Mouse (Mus musculus) frontal cortex, postnatal 14 days (tissue): ENCODE results near the gene Eef1b2.

Experiments
- DNase-seq, 2 experiments: peaks; one replicate each; pipeline ENCODE4 v3.0.0; 2022; ENCODE audit warnings: low spot score in 2 of 2

Eef1b2 gene

GRCm38 (mm10) chr1:63192306-63193065 lies 15.9 kb downstream of the Eef1b2 start:
- no peak for DNase-seq

DNA sequence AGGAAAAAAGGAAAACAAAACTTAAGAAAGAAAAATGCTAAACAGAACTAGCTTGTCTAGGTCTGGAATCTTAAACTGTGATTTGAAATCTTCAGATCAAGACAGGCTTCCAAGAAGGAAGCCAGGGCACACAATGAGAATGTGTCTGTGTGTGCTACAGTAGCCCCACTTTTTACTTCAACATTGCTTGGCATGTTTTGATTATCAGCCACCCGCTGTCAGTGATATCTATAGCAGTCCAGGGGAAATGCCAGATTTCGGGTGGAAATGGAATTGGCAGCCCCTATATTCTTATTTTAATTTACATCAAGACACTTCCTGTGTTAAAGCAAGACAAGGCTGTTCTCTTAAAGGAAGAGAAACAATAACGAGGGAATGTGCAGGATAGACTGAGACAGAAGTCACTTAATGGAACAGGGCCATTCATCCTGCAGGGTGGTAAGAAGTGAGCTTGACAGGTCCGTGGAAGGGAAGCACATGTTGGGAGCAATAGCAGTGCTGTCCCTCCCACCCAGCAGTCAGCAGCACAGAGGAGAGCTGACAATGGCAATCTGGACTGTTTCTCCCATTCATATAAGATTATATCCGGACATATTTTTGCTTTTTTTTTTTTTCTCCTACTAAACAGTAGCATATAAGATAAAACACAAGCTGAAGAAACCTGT lies 19.4 kb downstream of the Eef1b2 start:
- no peak for DNase-seq

- DNase-seq = no peak
Measured at GRCm38 (mm10) chr1:63199387-63199786, 22.8 kb downstream of the Eef1b2 start.

GRCm38 (mm10) chr1:63200322-63200721 lies 23.7 kb downstream of the Eef1b2 start:
- DNase-seq = no peak

- DNase-seq = no peak
Measured at GRCm38 (mm10) chr1:63201672-63202071, 25.0 kb downstream of the Eef1b2 start.

- no peak for DNase-seq
Measured at GRCm38 (mm10) chr1:63203471-63203870, 26.8 kb downstream of the Eef1b2 start.

DNA sequence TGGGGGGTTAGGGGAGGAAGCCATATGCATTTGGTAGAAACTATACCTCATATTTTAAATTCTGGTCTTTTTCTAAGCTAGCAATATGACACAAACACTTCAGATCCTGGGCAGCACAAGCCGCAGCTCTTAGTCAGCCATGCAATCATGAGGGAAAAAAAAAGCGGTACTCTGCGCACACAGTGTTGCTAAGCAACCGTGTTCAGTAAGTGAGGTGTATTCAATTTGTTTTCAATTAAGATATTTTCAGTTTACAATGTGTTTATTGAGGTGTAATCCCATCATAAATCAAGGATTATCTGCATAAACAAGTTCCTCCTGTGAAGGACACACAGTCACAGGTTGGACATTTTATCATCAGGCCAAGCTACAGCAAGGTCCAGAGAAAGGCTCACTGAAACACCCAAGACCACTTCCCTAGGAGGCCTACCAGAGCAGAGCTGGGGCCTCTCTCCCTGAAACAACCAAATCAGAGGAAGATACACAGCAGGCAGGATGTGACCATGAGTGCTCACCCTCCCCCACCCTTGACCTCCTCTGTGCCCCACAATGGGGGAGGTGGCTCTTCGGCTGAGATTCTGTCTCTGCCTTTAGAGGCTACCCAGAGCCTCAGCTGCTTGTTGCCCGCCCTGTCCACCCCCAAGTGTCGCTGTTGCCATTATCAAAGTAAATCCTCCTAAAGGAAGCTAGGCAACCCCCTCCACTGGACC lies 27.5 kb downstream of the Eef1b2 start:
- no peak for DNase-seq

DNA sequence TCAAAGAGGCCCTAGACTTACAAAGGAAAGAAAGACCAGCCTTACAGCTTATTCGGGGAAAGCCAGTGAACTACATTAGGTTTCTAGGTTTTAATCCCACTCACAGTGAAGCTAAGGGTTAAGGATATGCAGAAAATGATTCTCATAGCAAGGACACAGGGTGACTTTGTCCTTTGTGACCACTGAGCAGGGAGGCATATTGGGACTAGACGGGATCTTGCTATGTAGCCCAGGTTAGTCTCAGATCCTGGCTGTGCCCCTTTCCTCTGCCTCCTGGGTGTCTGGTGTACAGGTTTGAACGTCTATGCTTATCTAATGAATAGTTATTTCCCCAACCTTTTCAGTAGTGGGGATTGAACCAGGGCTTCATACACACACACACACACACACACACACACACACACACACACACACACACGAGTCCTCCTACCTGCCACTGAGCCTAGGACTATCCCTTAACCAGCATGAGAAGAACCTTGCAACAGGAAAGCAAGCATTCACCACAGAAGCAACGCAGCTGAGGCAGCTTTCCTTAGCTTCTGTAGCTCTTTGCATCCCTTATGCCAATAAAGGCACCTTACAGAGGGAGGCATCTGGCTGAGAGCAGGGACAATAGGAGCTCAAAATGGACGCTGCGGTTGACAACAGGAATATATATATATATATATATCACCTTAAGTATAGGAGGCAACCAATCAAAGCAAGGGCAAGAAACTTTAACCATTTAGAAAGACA lies 28.2 kb downstream of the Eef1b2 start:
- DNase-seq = no peak

- DNase-seq = no peak
Measured at GRCm38 (mm10) chr1:63207607-63208006, 31.0 kb downstream of the Eef1b2 start.

DNA sequence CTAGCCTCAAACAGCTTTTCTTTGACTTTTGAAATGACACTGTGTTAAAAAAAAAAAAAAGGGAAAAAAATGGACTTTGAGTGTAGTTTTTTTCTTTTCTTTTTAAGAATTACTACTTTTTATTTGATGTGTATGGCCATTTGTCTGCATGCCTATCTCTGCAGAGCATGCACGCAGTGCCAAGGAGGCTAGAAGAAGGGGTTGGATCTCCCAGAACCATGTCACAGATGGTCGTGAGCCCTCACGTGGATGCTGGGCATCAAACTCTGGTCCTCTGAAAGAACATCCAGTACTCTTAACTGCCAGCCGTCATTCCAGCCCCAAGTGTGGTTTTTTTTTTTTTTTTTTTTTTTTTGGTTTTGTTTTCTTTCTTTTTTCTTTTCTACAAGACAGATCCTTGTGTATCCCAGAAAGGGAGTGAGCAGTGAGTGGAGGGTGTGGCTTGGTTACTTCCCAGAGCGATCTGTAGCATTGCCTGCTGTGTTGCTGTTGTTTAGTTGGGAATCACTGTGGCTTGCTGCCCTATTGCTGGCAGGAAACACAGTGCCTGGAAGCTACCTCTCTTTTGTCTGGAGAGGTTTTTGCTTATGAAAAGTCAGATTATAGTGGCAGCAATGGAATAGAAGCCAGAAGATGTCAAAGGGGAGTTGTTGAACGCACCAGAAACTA lies 33.4 kb downstream of the Eef1b2 start:
- no peak for DNase-seq

- DNase-seq = no peak
Measured at GRCm38 (mm10) chr1:63213478-63214270, 37.0 kb downstream of the Eef1b2 start.

GRCm38 (mm10) chr1:63214271-63214558 lies 37.6 kb downstream of the Eef1b2 start, which contains the start of gene Gpr1:
Gene Gpr1 (minus strand): TSS chr1:63214543.
- DNase-seq = no peak

GRCm38 (mm10) chr1:63214631-63215030 lies 38.0 kb downstream of the Eef1b2 start:
- no peak for DNase-seq

- no peak for DNase-seq
Measured at GRCm38 (mm10) chr1:63219277-63219676, 42.7 kb downstream of the Eef1b2 start.

- no peak for DNase-seq
Measured at GRCm38 (mm10) chr1:63225009-63225408, 48.4 kb downstream of the Eef1b2 start.

- no peak for DNase-seq
Measured at GRCm38 (mm10) chr1:63225890-63226289, 49.3 kb downstream of the Eef1b2 start.

DNA sequence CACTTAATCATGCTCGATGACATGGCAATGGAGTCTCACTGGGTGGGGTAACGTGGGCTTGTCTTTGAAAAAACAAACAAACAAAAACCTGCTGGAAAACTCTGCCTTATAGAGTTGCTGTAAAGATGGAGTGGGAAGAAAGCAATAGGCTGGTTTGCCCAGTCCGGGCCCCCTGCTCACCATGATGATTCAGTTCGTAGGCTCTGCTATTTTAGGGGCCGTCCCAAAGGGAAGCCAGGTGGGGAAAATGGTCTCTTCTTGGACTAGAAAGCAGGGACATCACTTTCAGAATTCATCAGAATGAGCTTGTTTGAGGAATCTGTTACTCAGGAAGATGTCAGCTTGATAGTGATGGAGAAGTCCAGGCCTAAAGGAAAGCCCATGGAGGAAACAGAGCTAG lies 50.6 kb downstream of the Eef1b2 start:
- no peak for DNase-seq
